Mouse (Mus musculus) intestine, embryonic 16.5 days (tissue): ENCODE measurements at regions not wholly inside any gene's neighbourhood (a gene's known extent, or its start where the extent isn't known, plus 50 kb on each side); places are given as distances from the start of the nearest gene placed in this dataset.

Experiments
- ATAC-seq: fragments of 200-750 bp; cut with Nextera tagmentation; 2 replicates; pipeline ENCODE4 v1.8.0; 2017; ENCODE audit warnings: moderate TSS enrichment, moderate library complexity
- H3K27ac ChIP-seq: fragments of 300-500 bp; sonication (generic); 2 replicates; pipeline ENCODE4 v1.5.1; 2014; ENCODE audit warnings: mild to moderate bottlenecking, low read length
- H3K27me3 ChIP-seq: fragments of 300-500 bp; sonication (generic); replicated peaks from 2 replicates; pipeline ENCODE4 v1.6.1; 2014; ENCODE audit warnings: low read length, control low read depth, mixed read lengths; ENCODE audit not compliant: control insufficient read depth, insufficient read depth
- H3K36me3 ChIP-seq: fragments of 300-500 bp; sonication (generic); 2 replicates; pipeline ENCODE4 v1.6.1; 2014; ENCODE audit warnings: low read length, control low read depth; ENCODE audit not compliant: control insufficient read depth, insufficient read depth
- H3K4me1 ChIP-seq: fragments of 300-500 bp; sonication (generic); 2 replicates; pipeline ENCODE4 v1.6.1; 2014; ENCODE audit warnings: low read length, control low read depth, mixed read lengths; ENCODE audit not compliant: control insufficient read depth, insufficient read depth
- H3K4me2 ChIP-seq: fragments of 300-500 bp; sonication (generic); 2 replicates; pipeline ENCODE4 v1.6.1; 2014; ENCODE audit warnings: low read depth, low read length, control low read depth
- H3K4me3 ChIP-seq: fragments of 300-500 bp; sonication (generic); 2 replicates; pipeline ENCODE4 v1.5.1; 2014; ENCODE audit warnings: mild to moderate bottlenecking, low read length
- H3K9ac ChIP-seq: fragments of 300-500 bp; sonication (generic); 2 replicates; pipeline ENCODE4 v1.6.1; 2014; ENCODE audit warnings: low read depth, low read length
- H3K9me3 ChIP-seq: fragments of 300-500 bp; sonication (generic); 2 replicates; pipeline ENCODE4 v1.6.1; 2016; ENCODE audit warnings: low read length, control low read depth; ENCODE audit not compliant: control insufficient read depth
- WGBS: fragments of 180-500 bp; shearing (Covaris S2); extraction: QIAGEN DNeasy Blood & Tissue Kit; methylation state at CpG from one replicate; pipeline ENCODE4 v1.1.7; 2014; 5-methylcytosine and 5-hydroxymethylcytosine counted together

- Histone ChIP-seq H3K36me3 (no peaks in the 10 kb centered on the region), H3K27me3 (no peaks in the 10 kb centered on the region), H3K4me3 (no peak overlapping the region), H3K4me1 (no peaks in the 10 kb centered on the region), H3K9me3 (peaks cover 2% of the 10 kb centered on the region; the same call in 1 of the 2 replicates), H3K9ac (no peak overlapping the region), H3K4me2 (no peak overlapping the region), H3K27ac (no peak overlapping the region)
- no peak for ATAC-seq
- 86% methylated on average over 5 of the region's 5 CpGs for WGBS
Observed at GRCm38 (mm10) chr4:8965563-8965962, 726.7 kb upstream of the Car8 start.

GRCm38 (mm10) chr4:8962959-8963572 is 724.2 kb upstream of the Car8 start:
- ATAC-seq = no peak
- H3K9ac ChIP-seq = no peak overlapping the region
- H3K36me3 ChIP-seq = no peaks in the 10 kb centered on the region
- H3K4me1 ChIP-seq = peaks cover 3% of the 10 kb centered on the region; the same call in 1 of the 2 replicates
- WGBS = 43% methylated on average over 9 of the region's 9 CpGs
- H3K27me3 ChIP-seq = no peaks in the 10 kb centered on the region
- H3K4me3 ChIP-seq = no peak overlapping the region
- no peaks in the 10 kb centered on the region for H3K9me3 ChIP-seq
- no peak overlapping the region for H3K27ac ChIP-seq
- H3K4me2 ChIP-seq = no peak overlapping the region

GRCm38 (mm10) chr4:8961851-8962250 is 723.0 kb upstream of the Car8 start:
- no peaks in the 10 kb centered on the region for H3K27me3 ChIP-seq
- 79% methylated on average over 6 of the region's 6 CpGs for WGBS
- no peak overlapping the region for H3K9ac ChIP-seq
- H3K27ac ChIP-seq = no peak overlapping the region
- no peaks in the 10 kb centered on the region for H3K9me3 ChIP-seq
- ATAC-seq = no peak
- H3K36me3 ChIP-seq = no peaks in the 10 kb centered on the region
- H3K4me2 ChIP-seq = no peak overlapping the region
- peaks cover 10% of the 10 kb centered on the region; the same call in 1 of the 2 replicates for H3K4me1 ChIP-seq
- H3K4me3 ChIP-seq = no peak overlapping the region

GRCm38 (mm10) chr4:8957771-8958170 is 718.9 kb upstream of the Car8 start:
- Histone ChIP-seq H3K27ac (peak overlapping the region; percentile 26), H3K36me3 (no peaks in the 10 kb centered on the region), H3K9me3 (no peaks in the 10 kb centered on the region), H3K9ac (no peak overlapping the region), H3K4me3 (no peak overlapping the region), H3K27me3 (no peaks in the 10 kb centered on the region), H3K4me2 (no peak overlapping the region), H3K4me1 (peaks cover 24% of the 10 kb centered on the region)
- ATAC-seq = peak; percentile 46
- 21% methylated on average over 6 of the region's 6 CpGs for WGBS

GRCm38 (mm10) chr4:8957023-8957343 is 718.1 kb upstream of the Car8 start:
- Histone ChIP-seq H3K9me3 (no peaks in the 10 kb centered on the region), H3K27me3 (no peaks in the 10 kb centered on the region), H3K9ac (no peak overlapping the region), H3K4me3 (no peak overlapping the region), H3K27ac (no peak overlapping the region), H3K36me3 (no peaks in the 10 kb centered on the region), H3K4me2 (no peak overlapping the region), H3K4me1 (peaks cover 24% of the 10 kb centered on the region)
- WGBS = 68% methylated on average over 5 of the region's 5 CpGs
- no peak for ATAC-seq

GRCm38 (mm10) chr4:8956312-8957022 is 717.6 kb upstream of the Car8 start:
- H3K4me2 ChIP-seq = no peak overlapping the region
- ATAC-seq = no peak
- no peaks in the 10 kb centered on the region for H3K9me3 ChIP-seq
- 55% methylated on average over 9 of the region's 9 CpGs for WGBS
- H3K36me3 ChIP-seq = no peaks in the 10 kb centered on the region
- H3K4me1 ChIP-seq = peaks cover 24% of the 10 kb centered on the region
- no peak overlapping the region for H3K9ac ChIP-seq
- no peak overlapping the region for H3K27ac ChIP-seq
- no peak overlapping the region for H3K4me3 ChIP-seq
- H3K27me3 ChIP-seq = no peaks in the 10 kb centered on the region

GRCm38 (mm10) chr4:8955306-8955705 is 716.5 kb upstream of the Car8 start:
- no peak overlapping the region for H3K27ac ChIP-seq
- H3K36me3 ChIP-seq = no peaks in the 10 kb centered on the region
- ATAC-seq = no peak
- no peaks in the 10 kb centered on the region for H3K9me3 ChIP-seq
- no peaks in the 10 kb centered on the region for H3K27me3 ChIP-seq
- H3K9ac ChIP-seq = no peak overlapping the region
- peaks cover 24% of the 10 kb centered on the region for H3K4me1 ChIP-seq
- no peak overlapping the region for H3K4me3 ChIP-seq
- WGBS = 84% methylated on average over 5 of the region's 5 CpGs
- H3K4me2 ChIP-seq = no peak overlapping the region

GRCm38 (mm10) chr4:8954356-8954914 is 715.6 kb upstream of the Car8 start:
- no peaks in the 10 kb centered on the region for H3K27me3 ChIP-seq
- no peaks in the 10 kb centered on the region for H3K36me3 ChIP-seq
- peak; percentile 91 for ATAC-seq
- no peaks in the 10 kb centered on the region for H3K9me3 ChIP-seq
- H3K9ac ChIP-seq = peak overlapping the region; percentile 48
- peak overlapping the region; percentile 56 for H3K4me2 ChIP-seq
- peak overlapping the region; percentile 32 for H3K4me3 ChIP-seq
- 5% methylated on average over 10 of the region's 10 CpGs for WGBS
- H3K27ac ChIP-seq = peak overlapping the region; percentile 59
- H3K4me1 ChIP-seq = peaks cover 24% of the 10 kb centered on the region

GRCm38 (mm10) chr4:8953181-8953580 is 714.3 kb upstream of the Car8 start:
- Histone ChIP-seq H3K27ac (no peak overlapping the region), H3K4me3 (no peak overlapping the region), H3K9me3 (no peaks in the 10 kb centered on the region), H3K4me1 (peaks cover 21% of the 10 kb centered on the region), H3K36me3 (no peaks in the 10 kb centered on the region), H3K4me2 (no peak overlapping the region), H3K9ac (no peak overlapping the region), H3K27me3 (no peaks in the 10 kb centered on the region)
- WGBS = 91% methylated on average over 7 of the region's 7 CpGs
- ATAC-seq = no peak
